Mouse (Mus musculus): ENCODE measurements around the gene Ttll12.

Ttll12 gene

GRCm38 (mm10) chr15:83593189-83593585 is 1.8 kb downstream of the Ttll12 start:
- no peak for DNase-seq

GRCm38 (mm10) chr15:83592260-83593188 is 2.4 kb downstream of the Ttll12 start:
- no peak for DNase-seq

- no peak for DNase-seq
Observed at GRCm38 (mm10) chr15:83591758-83592157, 3.2 kb downstream of the Ttll12 start.

GRCm38 (mm10) chr15:83590841-83591240 is 4.1 kb downstream of the Ttll12 start:
- no peak for DNase-seq

- DNase-seq: no peak
Observed at GRCm38 (mm10) chr15:83584741-83585220, 10.2 kb downstream of the Ttll12 start.

GRCm38 (mm10) chr15:83583419-83584156 is 11.4 kb downstream of the Ttll12 start:
- DNase-seq: no peak

- DNase-seq: no peak
Observed at GRCm38 (mm10) chr15:83582931-83583330, 12.0 kb downstream of the Ttll12 start.

- no peak for DNase-seq
Observed at GRCm38 (mm10) chr15:83576651-83577050, 18.3 kb downstream of the Ttll12 start.

GRCm38 (mm10) chr15:83575543-83575942 is 19.4 kb downstream of the Ttll12 start:
- DNase-seq: no peak

- DNase-seq: no peak
Observed at GRCm38 (mm10) chr15:83574731-83575351, 20.1 kb downstream of the Ttll12 start.

GRCm38 (mm10) chr15:83573606-83574005 is 21.4 kb downstream of the Ttll12 start:
- DNase-seq: no peak

GRCm38 (mm10) chr15:83572132-83572531 is 22.8 kb downstream of the Ttll12 start:
- no peak for DNase-seq

- DNase-seq: no peak
Observed at GRCm38 (mm10) chr15:83571636-83572035, 23.3 kb downstream of the Ttll12 start.

GRCm38 (mm10) chr15:83570641-83571040 is 24.3 kb downstream of the Ttll12 start:
- no peak for DNase-seq

GRCm38 (mm10) chr15:83569682-83570081 is 25.3 kb downstream of the Ttll12 start:
- DNase-seq: no peak

GRCm38 (mm10) chr15:83568544-83568943 is 26.4 kb downstream of the Ttll12 start:
- DNase-seq: no peak

- no peak for DNase-seq
Observed at GRCm38 (mm10) chr15:83567728-83568127, 27.2 kb downstream of the Ttll12 start.

- DNase-seq: no peak
Observed at GRCm38 (mm10) chr15:83566006-83566405, 29.0 kb downstream of the Ttll12 start.

- DNase-seq: no peak
Observed at GRCm38 (mm10) chr15:83565434-83565833, 29.5 kb downstream of the Ttll12 start.

GRCm38 (mm10) chr15:83563857-83564651 is 30.9 kb downstream of the Ttll12 start:
- no peak for DNase-seq

- no peak for DNase-seq
Observed at GRCm38 (mm10) chr15:83563327-83563856, 31.6 kb downstream of the Ttll12 start, which contains the start of the genes Tspo and Mcat. Gene Tspo (plus strand): TSS chr15:83563592. Gene Mcat (minus strand): TSS chr15:83563787.

Measured in right cerebral cortex, postnatal 25 days (tissue).